Mouse (Mus musculus) regulatory T cell (primary cell): Measurements from ENCODE around the gene Mrpl44.

Experiments
- in situ Hi-C: fragments of 300-600 bp; cut with MboI, MseI; formaldehyde crosslinking; loops from one replicate; pipeline ENCODE4 v1.15.1; 2025; ENCODE audit warnings: high pct_unique_total_duplicates

Mrpl44 gene

GRCm38 (mm10) chr1:79761917-79762271 is 13.9 kb upstream of the Mrpl44 start:
- in situ Hi-C loops = loop anchor here (5.0 to 25.0 kb wide), 2 partner anchors 85 to 1225 kb away; no protein-coding TSS in a partner anchor

GRCm38 (mm10) chr1:79762282-79763250 is 13.3 kb upstream of the Mrpl44 start:
- in situ Hi-C loops = loop anchor here (5.0 to 25.0 kb wide), 2 partner anchors 85 to 1225 kb away; no protein-coding TSS in a partner anchor

- in situ Hi-C loops = loop anchor here (5.0 to 25.0 kb wide), 2 partner anchors 83 to 1227 kb away; no protein-coding TSS in a partner anchor
Measured at GRCm38 (mm10) chr1:79764031-79764430, 11.8 kb upstream of the Mrpl44 start.

GRCm38 (mm10) chr1:79764483-79764882 is 11.3 kb upstream of the Mrpl44 start:
- in situ Hi-C loops = loop anchor here (5.0 to 25.0 kb wide), 2 partner anchors 83 to 1227 kb away; no protein-coding TSS in a partner anchor

- in situ Hi-C loops = loop anchor here (25.0 kb wide), 1 partner anchor 1231 kb away; no protein-coding TSS in a partner anchor
Measured at GRCm38 (mm10) chr1:79768231-79768630, 7.6 kb upstream of the Mrpl44 start.

GRCm38 (mm10) chr1:79774164-79774780 is 1.5 kb upstream of the Mrpl44 start:
- in situ Hi-C loops = loop anchor here (25.0 kb wide), 1 partner anchor 1237 kb away; no protein-coding TSS in a partner anchor

- in situ Hi-C loops = no loop called here
Measured at GRCm38 (mm10) chr1:79778011-79778410, 2.2 kb downstream of the Mrpl44 start.

- in situ Hi-C loops = no loop called here
Measured at GRCm38 (mm10) chr1:79782433-79782832, 6.6 kb downstream of the Mrpl44 start.

GRCm38 (mm10) chr1:79786267-79786927 is 10.6 kb downstream of the Mrpl44 start:
- in situ Hi-C loops = no loop called here

GRCm38 (mm10) chr1:79797084-79797483 is 21.3 kb downstream of the Mrpl44 start:
- in situ Hi-C loops = loop anchor here (5.0 kb wide), 1 partner anchor 305 kb away; no protein-coding TSS in a partner anchor

GRCm38 (mm10) chr1:79802858-79803427 is 27.1 kb downstream of the Mrpl44 start:
- in situ Hi-C loops = no loop called here

- in situ Hi-C loops = no loop called here
Measured at GRCm38 (mm10) chr1:79803614-79804013, 27.8 kb downstream of the Mrpl44 start.

GRCm38 (mm10) chr1:79806865-79807264 is 31.0 kb downstream of the Mrpl44 start:
- in situ Hi-C loops = no loop called here

- in situ Hi-C loops = no loop called here
Measured at GRCm38 (mm10) chr1:79809447-79809846, 33.6 kb downstream of the Mrpl44 start.

GRCm38 (mm10) chr1:79815446-79815845 is 39.6 kb downstream of the Mrpl44 start:
- in situ Hi-C loops = no loop called here

- in situ Hi-C loops = no loop called here
Measured at GRCm38 (mm10) chr1:79819296-79819879, 43.6 kb downstream of the Mrpl44 start.

GRCm38 (mm10) chr1:79822806-79823525 is 47.1 kb downstream of the Mrpl44 start:
- in situ Hi-C loops = no loop called here

GRCm38 (mm10) chr1:79823951-79824633 is 48.3 kb downstream of the Mrpl44 start:
- in situ Hi-C loops = no loop called here
